Mouse (Mus musculus): ENCODE data around the gene Pex11g. TPM values are rescaled to one million over a fixed set of nuclear protein-coding genes. Genes with fewer than 3 reads are reported as not detected.

Gene Pex11g
- polyA plus RNA-seq, 1 experiment from 2014 or later = 3.1 TPM

DNA sequence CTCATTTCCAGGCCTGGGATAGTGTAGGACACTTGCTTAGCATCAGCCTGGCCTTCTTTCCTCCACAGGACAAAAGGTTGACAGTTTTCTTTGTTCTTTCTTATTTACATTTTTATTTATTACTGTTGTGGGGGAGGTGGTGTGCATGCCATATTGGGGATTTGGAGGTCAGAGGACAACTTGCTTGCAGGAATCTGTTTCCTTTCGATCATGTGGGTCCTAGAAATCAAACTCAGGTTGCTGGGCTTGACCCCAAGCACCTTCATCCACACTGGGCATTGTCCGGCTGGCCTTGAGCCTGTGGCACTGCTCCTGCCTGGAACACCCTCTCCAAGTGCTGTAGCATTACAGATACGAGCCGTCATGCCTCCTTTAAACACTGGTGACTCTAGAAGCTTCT, 50.6 kb downstream of the Pex11g start:
- Histone ChIP-seq H3K27ac (ENCODE audit: low read depth, low read length) (peak overlapping the region; percentile 73; the same call in 1 of the 2 replicates), H3K36me3 (ENCODE audit: control insufficient read depth, insufficient read depth, low read length) (no peaks in the 10 kb centered on the region), H3K9me3 (replicated peaks; ENCODE audit: control insufficient read depth, low read length) (no peaks in the 10 kb centered on the region), H3K4me1 (ENCODE audit: control insufficient read depth, insufficient read depth, low read length) (peaks cover 37% of the 10 kb centered on the region), H3K4me2 (no peak overlapping the region), H3K9ac (ENCODE audit: low read depth, low read length) (no peak overlapping the region), H3K4me3 (ENCODE audit: low read depth, low read length) (no peak overlapping the region), H3K27me3 (ENCODE audit: control insufficient read depth, insufficient read depth, low read length) (no peaks in the 10 kb centered on the region)
- 43% methylated on average over 4 of the region's 4 CpGs for WGBS (ENCODE audit: insufficient replicate concordance)
- no peak for ATAC-seq (replicated peaks; ENCODE audit: insufficient number of reproducible peaks, low FRiP score, low TSS enrichment)

DNA sequence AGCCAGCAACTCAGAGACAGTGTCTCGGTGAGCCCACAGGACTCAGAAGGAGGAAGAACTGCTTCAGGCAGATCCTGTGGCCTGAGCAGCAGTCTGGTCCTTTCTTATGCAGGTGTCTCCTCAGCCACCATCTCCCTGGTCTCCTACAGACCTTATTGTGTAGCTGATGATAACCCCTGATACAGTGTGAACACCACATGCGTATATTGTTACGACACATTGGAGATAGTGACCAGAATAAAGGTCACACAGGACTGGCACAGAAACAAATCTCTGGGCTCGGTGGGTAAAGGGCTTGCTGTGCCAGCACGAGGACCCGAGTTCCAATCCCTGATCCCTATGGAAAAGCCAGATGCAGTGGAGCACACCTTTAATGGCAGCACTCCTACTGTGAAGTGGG, 51.8 kb downstream of the Pex11g start:
- H3K4me1 ChIP-seq (ENCODE audit: control insufficient read depth, insufficient read depth, low read length) = peaks cover 39% of the 10 kb centered on the region
- no peak overlapping the region for H3K9ac ChIP-seq (ENCODE audit: low read depth, low read length)
- WGBS (ENCODE audit: insufficient replicate concordance) = 86% methylated on average over 6 of the region's 6 CpGs
- H3K4me3 ChIP-seq (ENCODE audit: low read depth, low read length) = no peak overlapping the region
- no peak overlapping the region for H3K4me2 ChIP-seq
- H3K9me3 ChIP-seq (replicated peaks; ENCODE audit: control insufficient read depth, low read length) = no peaks in the 10 kb centered on the region
- no peak overlapping the region for H3K27ac ChIP-seq (ENCODE audit: low read depth, low read length)
- no peaks in the 10 kb centered on the region for H3K36me3 ChIP-seq (ENCODE audit: control insufficient read depth, insufficient read depth, low read length)
- H3K27me3 ChIP-seq (ENCODE audit: control insufficient read depth, insufficient read depth, low read length) = no peaks in the 10 kb centered on the region
- no peak for ATAC-seq (replicated peaks; ENCODE audit: insufficient number of reproducible peaks, low FRiP score, low TSS enrichment)

DNA sequence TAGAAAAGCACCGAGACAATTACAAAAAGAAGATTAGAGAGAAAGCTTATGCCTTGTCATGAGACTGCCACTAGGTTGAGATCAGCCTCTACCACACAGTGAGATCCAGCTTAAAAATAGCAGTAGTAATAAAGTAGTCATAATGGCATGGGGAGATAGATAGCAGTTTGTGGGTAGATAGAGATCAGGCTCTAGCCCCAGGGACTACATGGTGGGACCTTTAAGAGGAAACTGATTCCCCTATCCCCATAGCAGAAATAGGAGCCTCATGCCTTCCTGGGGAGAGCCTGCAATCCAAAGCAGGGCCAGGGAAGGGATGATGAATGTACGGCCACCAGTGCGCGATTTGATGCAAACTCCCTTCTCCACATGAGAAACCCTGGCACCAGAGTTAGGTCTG, 52.2 kb downstream of the Pex11g start:
- Histone ChIP-seq H3K36me3 (ENCODE audit: control insufficient read depth, insufficient read depth, low read length) (no peaks in the 10 kb centered on the region), H3K4me2 (no peak overlapping the region), H3K9me3 (replicated peaks; ENCODE audit: control insufficient read depth, low read length) (no peaks in the 10 kb centered on the region), H3K9ac (ENCODE audit: low read depth, low read length) (no peak overlapping the region), H3K4me1 (ENCODE audit: control insufficient read depth, insufficient read depth, low read length) (peaks cover 37% of the 10 kb centered on the region), H3K4me3 (ENCODE audit: low read depth, low read length) (no peak overlapping the region), H3K27me3 (ENCODE audit: control insufficient read depth, insufficient read depth, low read length) (no peaks in the 10 kb centered on the region), H3K27ac (ENCODE audit: low read depth, low read length) (no peak overlapping the region)
- 69% methylated on average over 4 of the region's 4 CpGs for WGBS (ENCODE audit: insufficient replicate concordance)
- no peak for ATAC-seq (replicated peaks; ENCODE audit: insufficient number of reproducible peaks, low FRiP score, low TSS enrichment)

DNA sequence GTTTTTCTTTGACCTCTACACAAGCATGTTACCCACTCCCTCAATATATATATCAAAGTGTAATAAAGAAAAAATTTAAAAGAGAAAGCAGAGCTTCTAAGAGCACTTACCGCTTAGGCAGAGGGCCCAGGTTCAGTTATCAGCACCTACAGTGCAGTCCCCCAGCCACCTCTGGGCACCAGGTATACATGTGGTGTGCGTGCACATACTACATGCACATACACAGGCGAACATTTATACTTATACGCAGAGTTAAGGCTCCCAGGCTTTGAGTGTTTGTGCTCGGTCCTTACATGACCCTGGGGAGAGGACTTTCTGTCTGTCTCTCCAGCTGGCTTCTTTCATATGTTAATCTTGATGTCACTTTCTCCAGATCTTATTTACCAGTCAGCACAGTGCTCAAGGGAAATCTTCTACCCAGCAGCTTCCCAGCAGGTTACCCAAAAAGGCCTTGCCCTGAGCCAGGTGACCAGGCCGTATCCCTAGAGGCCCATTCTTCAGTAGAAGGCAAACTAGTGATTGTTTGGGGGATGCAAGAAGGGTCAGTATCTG, 52.8 kb downstream of the Pex11g start:
- H3K27me3 ChIP-seq (ENCODE audit: control insufficient read depth, insufficient read depth, low read length) = no peaks in the 10 kb centered on the region
- H3K4me1 ChIP-seq (ENCODE audit: control insufficient read depth, insufficient read depth, low read length) = peaks cover 36% of the 10 kb centered on the region
- H3K27ac ChIP-seq (ENCODE audit: low read depth, low read length) = no peak overlapping the region
- 0 out of 2 replicates have a peak overlapping the region, but pooled peaks have one; percentile 4 for H3K9ac ChIP-seq (ENCODE audit: low read depth, low read length)
- no peaks in the 10 kb centered on the region for H3K9me3 ChIP-seq (replicated peaks; ENCODE audit: control insufficient read depth, low read length)
- no peaks in the 10 kb centered on the region for H3K36me3 ChIP-seq (ENCODE audit: control insufficient read depth, insufficient read depth, low read length)
- no peak overlapping the region for H3K4me3 ChIP-seq (ENCODE audit: low read depth, low read length)
- no peak overlapping the region for H3K4me2 ChIP-seq
- WGBS (ENCODE audit: insufficient replicate concordance) = 70% methylated on average over 6 of the region's 6 CpGs
- ATAC-seq (replicated peaks; ENCODE audit: insufficient number of reproducible peaks, low FRiP score, low TSS enrichment) = no peak

DNA sequence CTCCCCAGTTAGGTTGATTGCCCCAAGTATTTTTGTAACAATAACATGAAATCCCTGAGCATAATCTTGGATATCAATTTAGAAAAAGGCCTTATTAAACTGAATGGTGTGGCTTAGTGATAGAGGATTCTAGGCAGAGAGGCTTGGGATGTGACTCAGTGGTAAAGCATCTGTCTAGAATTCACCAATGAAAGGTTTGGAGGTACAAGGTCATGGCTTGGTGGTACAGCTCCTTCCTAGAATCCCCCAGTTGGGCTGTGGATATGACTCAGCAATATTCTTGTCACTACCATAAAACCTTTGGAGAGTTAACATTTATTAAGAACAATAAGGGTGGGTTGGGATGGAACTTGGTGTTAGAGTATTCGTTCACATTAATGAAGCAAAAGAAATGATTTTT, 54.7 kb downstream of the Pex11g start:
- Histone ChIP-seq H3K4me1 (ENCODE audit: control insufficient read depth, insufficient read depth, low read length) (peaks cover 29% of the 10 kb centered on the region), H3K4me3 (ENCODE audit: low read depth, low read length) (no peak overlapping the region), H3K9me3 (replicated peaks; ENCODE audit: control insufficient read depth, low read length) (no peaks in the 10 kb centered on the region), H3K36me3 (ENCODE audit: control insufficient read depth, insufficient read depth, low read length) (no peaks in the 10 kb centered on the region), H3K9ac (ENCODE audit: low read depth, low read length) (no peak overlapping the region), H3K27ac (ENCODE audit: low read depth, low read length) (no peak overlapping the region), H3K27me3 (ENCODE audit: control insufficient read depth, insufficient read depth, low read length) (no peaks in the 10 kb centered on the region), H3K4me2 (no peak overlapping the region)
- WGBS (ENCODE audit: insufficient replicate concordance) = 96% methylated on average over 1 of the region's 1 CpGs
- ATAC-seq (replicated peaks; ENCODE audit: insufficient number of reproducible peaks, low FRiP score, low TSS enrichment) = no peak

DNA sequence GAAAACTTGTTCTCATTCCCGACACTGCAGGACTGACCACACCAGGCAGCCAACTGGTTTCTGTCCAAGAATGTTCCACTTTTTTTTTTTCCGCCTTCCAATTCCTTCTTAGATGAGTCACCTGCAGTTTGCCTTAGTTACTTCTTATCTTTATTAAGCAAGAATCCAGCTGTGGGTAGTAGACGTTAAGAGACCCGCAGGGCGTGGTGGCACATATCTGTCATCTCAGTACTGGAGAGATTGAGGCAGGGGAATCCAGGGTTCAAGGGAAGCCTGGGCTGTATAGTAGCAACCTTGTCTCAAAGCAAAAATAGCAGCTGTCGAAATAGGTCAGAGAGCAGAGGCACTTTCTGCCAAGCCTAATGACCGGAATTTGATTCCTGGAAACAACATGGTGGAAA, 55.6 kb downstream of the Pex11g start:
- Histone ChIP-seq H3K27ac (ENCODE audit: low read depth, low read length) (no peak overlapping the region), H3K9me3 (replicated peaks; ENCODE audit: control insufficient read depth, low read length) (no peaks in the 10 kb centered on the region), H3K4me3 (ENCODE audit: low read depth, low read length) (no peak overlapping the region), H3K36me3 (ENCODE audit: control insufficient read depth, insufficient read depth, low read length) (no peaks in the 10 kb centered on the region), H3K9ac (ENCODE audit: low read depth, low read length) (no peak overlapping the region), H3K4me1 (ENCODE audit: control insufficient read depth, insufficient read depth, low read length) (peaks cover 19% of the 10 kb centered on the region), H3K4me2 (no peak overlapping the region), H3K27me3 (ENCODE audit: control insufficient read depth, insufficient read depth, low read length) (no peaks in the 10 kb centered on the region)
- WGBS (ENCODE audit: insufficient replicate concordance) = 48% methylated on average over 7 of the region's 7 CpGs
- ATAC-seq (replicated peaks; ENCODE audit: insufficient number of reproducible peaks, low FRiP score, low TSS enrichment) = no peak

DNA sequence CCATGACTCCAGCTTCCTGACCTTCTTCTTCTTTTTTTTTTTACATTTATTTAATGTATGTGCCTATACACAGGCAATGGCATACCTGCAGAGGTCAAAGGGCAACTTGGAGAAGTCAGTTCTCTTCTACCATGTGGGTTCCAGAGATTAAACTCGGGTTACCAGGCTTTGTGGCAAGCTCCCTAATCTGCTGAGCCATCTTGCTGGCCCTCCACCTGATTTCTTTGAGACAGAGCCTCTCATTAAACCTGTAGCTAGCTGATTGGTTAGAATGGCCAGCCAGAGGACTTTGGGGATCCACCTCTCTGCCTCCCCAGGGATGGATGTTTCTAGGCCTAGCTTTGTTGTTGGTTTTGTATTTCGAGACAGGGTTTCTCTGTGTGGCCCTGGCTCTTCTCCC, 56.4 kb downstream of the Pex11g start:
- 64% methylated on average over 2 of the region's 2 CpGs for WGBS (ENCODE audit: insufficient replicate concordance)
- H3K27me3 ChIP-seq (ENCODE audit: control insufficient read depth, insufficient read depth, low read length) = no peaks in the 10 kb centered on the region
- no peak overlapping the region for H3K27ac ChIP-seq (ENCODE audit: low read depth, low read length)
- peaks cover 14% of the 10 kb centered on the region for H3K4me1 ChIP-seq (ENCODE audit: control insufficient read depth, insufficient read depth, low read length)
- H3K36me3 ChIP-seq (ENCODE audit: control insufficient read depth, insufficient read depth, low read length) = no peaks in the 10 kb centered on the region
- no peak for ATAC-seq (replicated peaks; ENCODE audit: insufficient number of reproducible peaks, low FRiP score, low TSS enrichment)
- H3K4me2 ChIP-seq = no peak overlapping the region
- H3K4me3 ChIP-seq (ENCODE audit: low read depth, low read length) = no peak overlapping the region
- no peak overlapping the region for H3K9ac ChIP-seq (ENCODE audit: low read depth, low read length)
- no peaks in the 10 kb centered on the region for H3K9me3 ChIP-seq (replicated peaks; ENCODE audit: control insufficient read depth, low read length)

DNA sequence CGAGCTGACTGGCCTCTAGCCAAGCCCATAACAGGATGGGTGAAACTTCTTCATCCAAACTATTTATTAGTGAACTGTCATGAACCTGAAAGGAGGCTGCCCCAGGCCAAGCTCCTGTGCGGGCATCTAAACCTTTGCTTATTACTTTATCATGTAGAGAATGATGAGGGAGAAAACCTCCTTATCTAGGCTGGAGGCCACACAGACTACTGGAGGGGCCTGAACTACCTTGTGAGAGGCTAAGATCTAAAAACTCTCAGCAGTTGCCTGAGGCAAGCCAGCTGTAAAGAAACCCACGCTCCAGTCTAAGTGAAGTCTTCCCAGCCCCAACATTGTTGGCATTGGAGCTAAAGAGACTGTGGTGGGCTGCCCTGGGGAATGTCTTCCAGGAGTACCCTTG, 60.1 kb downstream of the Pex11g start:
- ATAC-seq (replicated peaks; ENCODE audit: insufficient number of reproducible peaks, low FRiP score, low TSS enrichment) = no peak
- Histone ChIP-seq H3K9me3 (replicated peaks; ENCODE audit: control insufficient read depth, low read length) (no peaks in the 10 kb centered on the region), H3K36me3 (ENCODE audit: control insufficient read depth, insufficient read depth, low read length) (no peaks in the 10 kb centered on the region), H3K27ac (ENCODE audit: low read depth, low read length) (no peak overlapping the region), H3K27me3 (ENCODE audit: control insufficient read depth, insufficient read depth, low read length) (no peaks in the 10 kb centered on the region), H3K4me1 (ENCODE audit: control insufficient read depth, insufficient read depth, low read length) (peaks cover 6% of the 10 kb centered on the region; the same call in 1 of the 2 replicates), H3K4me2 (no peak overlapping the region), H3K4me3 (ENCODE audit: low read depth, low read length) (no peak overlapping the region), H3K9ac (ENCODE audit: low read depth, low read length) (no peak overlapping the region)
- WGBS (ENCODE audit: insufficient replicate concordance) = 72% methylated on average over 3 of the region's 3 CpGs

Data from heart, embryonic 11.5 days (tissue).